Mouse (Mus musculus) adrenal gland, adult 18-20 months (tissue): ENCODE measurements around the gene Galntl6. TPM values are rescaled to one million over a fixed set of nuclear protein-coding genes. Genes with fewer than 3 reads are reported as not detected.

Experiments
- DNase-seq, 2 experiments: peaks; one replicate each; pipeline ENCODE4 v3.0.0; 2021 to 2022; ENCODE audit warnings: low spot score in 2 of 2
- total RNA-seq, 2 experiments: library from RNA; stranded (reverse); gene quantifications; 1 replicate in 1 of 2; 2 replicates in 1 of 2; pipeline ENCODE4 v1.2.3; 2021

Gene Galntl6
- total RNA-seq, 2 experiments from 2014 or later, result 0.51 TPM; not detected in 1

DNA sequence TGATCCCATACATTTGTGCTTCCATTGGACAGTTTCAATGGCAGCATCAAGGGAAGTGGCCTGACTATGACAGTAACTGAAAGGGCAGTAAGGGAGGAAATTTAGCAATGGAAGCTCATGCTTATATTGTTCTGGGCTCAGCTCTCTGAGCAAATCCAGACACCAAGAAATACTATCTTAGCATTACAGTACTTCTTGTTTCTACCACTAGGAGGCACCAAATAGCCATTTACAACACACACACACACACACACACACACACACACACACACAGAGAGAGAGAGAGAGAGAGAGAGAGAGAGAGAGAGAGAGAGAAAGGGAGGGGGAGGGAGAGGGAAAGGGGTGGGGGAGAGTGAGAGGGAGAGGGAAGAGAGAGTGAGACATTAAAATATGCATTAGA is 1023.6 kb downstream of the Galntl6 start:
- no peak for DNase-seq

DNA sequence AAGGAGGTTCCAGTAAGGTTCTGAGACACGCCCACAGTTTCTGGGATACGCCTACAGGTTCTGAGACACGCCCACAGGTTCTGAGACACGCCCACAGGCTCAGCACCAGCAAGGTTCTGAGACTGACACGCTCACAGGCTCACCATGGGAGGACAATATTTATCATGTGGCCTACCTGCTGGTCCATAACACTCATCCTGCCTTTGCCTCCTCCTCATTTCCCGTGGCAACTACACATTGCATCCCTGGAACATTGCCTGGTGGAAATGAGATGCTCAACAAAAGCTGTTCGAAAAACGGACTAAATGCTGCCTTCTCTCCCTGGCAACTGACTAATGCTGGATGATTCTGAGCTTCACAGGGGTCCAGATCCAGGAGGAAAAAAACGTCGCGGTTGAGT is 1033.0 kb downstream of the Galntl6 start:
- no peak for DNase-seq

DNA sequence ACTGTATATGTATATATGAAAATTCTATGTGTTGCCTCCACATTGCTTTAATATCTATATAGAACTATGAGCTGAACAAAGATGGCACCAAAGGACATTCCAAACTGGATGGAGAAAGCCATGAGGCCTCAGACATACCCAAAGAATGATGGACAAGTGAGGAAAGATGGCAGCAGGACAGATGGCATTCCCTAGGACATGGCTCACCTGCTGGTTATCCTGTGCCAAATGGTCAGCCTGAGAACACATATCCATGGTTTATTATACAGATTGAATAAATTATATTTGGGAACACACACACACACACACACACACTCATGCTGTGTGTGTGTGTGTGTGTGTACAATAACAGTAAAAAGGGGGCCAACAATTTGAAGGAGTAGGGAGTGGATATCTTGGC is 1063.4 kb downstream of the Galntl6 start:
- no peak for DNase-seq

DNA sequence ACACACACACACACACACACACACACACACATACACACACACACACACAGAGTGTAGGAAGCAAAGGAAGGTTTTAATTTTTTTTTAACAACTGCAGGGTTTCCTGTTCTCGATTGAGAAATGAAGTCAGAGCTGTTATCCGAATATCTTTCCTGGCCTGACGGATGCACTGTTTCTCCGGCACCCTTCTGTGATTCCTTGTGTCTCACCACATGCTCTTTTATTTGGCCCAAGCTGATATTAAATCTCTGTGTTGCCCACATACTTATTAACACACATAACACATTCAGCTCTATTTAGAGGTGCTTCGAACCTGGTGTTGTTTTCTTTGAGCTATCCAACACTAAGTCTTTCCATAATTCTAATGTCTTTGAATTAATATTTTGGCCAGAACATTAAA is 1069.0 kb downstream of the Galntl6 start:
- DNase-seq, result no peak

DNA sequence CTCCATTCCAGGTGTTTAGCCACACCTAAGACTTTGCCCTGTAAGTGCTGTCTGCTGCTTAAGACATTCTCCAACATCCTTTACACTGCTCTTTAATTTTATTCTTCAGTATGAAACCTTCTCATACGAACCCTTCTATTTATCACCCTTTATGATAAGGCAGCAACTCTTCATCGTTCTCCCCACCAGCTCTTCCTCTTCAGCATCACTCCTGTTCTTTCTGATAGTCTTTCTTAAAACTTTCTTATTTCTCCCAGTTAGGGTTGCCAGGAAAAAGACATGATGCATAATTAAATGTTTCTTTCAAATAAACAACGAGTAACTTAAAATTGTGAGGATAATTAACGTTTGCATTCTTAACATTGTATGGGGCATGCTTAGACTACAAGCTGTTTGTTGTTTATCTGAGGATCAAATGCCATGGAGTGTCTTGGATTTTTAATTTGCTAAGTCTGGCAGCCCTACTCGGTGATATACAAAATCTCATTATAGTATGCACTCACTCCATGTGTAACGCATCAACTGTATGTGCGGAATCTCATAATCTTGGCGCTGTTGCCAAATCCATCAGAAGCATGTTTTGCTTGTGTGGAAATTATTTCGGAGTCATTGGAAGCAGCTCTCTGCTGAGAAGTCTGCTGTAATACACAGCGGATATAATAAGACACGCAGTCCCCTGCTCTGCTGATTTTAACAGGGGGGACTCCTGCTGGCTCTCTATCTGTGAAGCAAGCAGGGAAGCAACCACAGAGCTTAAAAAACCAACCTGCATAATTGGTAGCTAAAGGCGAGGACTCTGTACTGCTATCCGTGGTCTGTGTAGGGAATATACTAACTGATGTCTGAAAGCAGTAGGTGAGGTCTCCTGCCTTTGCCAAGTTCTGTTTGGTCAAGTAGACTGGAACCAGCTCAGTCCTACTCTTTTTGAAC is 1069.7 kb downstream of the Galntl6 start:
- no peak for DNase-seq

DNA sequence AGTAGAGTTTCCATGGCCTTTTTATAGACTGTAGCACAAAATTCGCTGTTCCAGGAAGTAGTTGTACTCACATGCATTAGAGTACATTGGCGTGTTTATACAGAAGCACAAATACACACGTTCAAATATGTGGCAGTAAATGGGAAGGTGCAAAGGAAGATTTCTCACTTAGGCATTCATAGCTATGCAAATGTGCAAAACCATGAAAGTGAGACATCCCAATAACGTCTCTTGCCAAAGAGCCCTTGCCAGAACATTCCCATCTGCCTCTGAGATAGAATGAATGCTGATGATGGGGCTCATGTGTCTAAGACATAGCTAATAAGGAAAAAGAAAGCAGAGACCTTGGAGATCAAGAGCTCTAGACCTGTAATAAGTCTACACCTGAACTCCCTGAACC is 1071.0 kb downstream of the Galntl6 start:
- DNase-seq, result no peak

DNA sequence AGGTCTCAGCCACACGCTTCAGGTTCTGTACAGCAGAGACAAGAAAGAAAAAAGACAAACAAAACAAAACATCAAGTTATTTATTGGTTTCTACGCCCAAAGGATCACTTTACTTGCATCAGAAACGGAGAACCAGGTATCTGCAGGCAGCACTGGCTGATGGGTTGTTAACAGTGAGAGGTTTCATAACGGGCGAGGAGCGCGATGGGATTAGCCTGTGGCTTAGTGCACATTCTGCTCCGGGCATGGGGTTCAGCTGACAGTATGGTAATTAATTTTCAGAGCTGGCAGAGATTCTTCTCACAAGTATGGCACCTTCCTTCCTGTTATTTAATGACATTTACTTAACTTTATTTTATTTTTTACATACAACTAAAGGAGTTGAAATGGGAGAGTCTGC is 1075.1 kb downstream of the Galntl6 start:
- DNase-seq, result no peak

DNA sequence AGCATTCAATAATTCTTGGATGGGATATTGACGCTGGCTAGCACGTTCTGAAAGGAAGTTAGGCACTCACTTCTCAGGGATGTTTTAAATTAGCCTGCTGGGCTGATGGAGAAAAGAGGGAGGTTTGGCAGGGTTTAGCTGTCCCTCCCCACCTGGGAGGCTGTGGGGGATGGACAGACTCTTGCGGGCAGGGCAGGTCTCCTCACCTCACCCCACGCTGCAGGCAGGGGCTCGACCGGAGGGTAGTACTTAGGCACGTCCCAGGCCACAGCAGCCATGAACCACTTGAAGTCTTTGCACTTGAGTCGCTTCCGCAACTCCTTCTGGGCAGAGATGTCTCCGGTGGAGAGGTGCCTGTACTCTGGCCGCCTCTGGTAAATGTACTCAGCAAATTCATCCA is 1075.5 kb downstream of the Galntl6 start:
- DNase-seq, result no peak

DNA sequence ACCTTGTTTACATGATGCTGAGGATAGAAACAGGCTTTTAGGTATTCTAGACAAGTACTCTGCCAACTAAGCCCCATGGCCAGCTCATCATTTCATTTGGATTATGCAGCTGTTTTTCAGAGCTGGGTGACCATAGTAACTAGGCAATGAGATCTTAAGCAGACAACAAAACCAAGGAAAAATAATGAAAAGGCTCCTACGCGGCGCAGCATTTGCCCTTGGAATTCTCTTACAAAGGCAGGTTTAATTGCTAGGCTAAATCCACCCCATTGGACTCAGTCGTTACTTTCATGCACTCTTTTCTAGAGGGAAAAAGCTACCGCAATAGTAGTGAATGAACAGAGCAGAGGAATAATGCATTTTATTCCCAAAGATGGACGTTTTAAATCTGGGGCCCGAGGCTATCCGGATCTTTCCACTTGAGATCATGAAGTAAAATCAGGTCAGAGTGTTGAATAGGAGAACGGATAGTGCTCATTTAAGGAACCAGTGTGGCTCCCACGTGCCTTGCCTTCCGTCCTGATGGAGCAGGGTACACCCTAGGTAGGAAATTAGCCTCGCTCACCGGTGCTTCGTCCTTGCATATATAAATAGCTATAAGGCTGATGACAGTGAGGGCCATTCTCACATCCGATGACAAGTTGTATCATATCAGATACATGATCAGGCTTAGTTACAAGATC is 1076.1 kb downstream of the Galntl6 start:
- DNase-seq, result no peak

DNA sequence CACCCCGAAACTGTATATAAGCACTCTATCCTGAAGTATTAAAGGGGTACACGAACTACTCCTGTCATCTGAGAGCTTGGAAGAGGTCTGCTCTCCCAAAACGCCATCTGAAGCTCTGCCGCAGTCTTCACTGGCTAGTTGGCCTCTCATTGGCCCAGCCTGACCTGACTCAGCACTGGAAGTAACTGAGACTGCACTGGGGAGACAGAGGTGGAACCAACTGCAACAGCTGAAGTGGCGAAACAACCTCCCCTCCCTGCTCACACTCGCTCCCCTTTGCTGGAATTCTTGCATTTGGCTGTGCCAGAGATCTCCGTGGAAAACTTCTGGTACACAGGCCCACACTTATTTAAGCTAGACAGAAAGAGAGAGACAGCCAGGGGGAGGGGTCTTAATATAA is 1089.3 kb downstream of the Galntl6 start:
- DNase-seq, result no peak

DNA sequence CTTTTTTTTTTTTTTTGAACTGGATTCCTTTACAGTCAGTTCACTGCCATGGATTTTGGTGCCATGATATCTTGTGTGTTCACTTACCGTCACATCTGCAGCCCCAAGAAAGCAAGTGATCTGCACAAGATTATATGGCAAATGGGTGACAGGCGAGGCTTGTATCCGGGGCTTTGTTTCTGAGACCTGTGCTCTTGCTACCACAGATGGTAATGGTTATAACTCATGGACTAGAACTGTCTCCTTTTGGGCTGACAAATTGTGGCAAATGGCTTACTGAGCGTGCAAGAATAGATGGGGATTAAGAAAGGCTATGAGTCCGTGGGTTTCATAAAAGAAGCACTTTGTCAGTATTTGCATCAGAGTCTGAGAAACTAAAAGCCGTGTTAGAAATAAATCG is 1096.4 kb downstream of the Galntl6 start:
- no peak for DNase-seq

DNA sequence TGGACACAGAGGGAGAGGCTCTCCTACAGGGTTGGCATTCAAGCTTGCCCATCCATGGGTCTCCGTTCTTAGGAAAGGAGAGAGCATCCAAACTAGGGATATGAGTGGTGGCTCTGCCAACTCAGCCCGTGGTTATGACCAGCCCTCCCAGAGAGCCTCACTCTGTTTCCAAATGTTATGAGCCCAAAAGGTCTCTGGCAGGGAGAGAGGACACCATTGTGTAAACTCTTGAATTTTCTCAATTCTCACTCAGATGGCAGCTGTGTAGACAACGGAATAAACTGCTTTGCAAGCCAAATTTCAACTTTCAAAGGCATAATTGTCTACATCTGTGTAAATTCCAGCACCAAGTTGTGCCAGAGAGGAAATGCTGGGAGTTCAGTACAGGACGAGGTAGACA is 1105.4 kb downstream of the Galntl6 start:
- DNase-seq, result no peak

DNA sequence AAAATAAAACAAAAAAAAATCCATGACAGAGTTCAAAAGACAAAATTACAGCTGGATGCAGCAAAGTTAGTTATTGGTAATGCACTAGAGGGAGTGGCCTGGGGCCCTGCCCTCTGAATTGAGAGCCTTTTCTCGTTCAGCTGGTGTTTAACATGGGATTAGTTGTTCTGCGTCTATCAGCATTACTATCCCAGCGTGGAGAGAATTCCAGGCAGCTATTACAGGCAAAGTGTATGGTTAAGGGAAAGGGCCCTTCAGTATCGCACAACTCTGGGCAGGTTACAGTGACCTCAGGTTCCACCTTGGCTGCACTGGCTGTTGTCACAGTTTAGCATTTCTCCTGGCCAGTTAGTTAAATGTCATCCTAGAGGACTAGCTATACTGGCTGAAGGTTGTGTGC is 1107.3 kb downstream of the Galntl6 start:
- no peak for DNase-seq

DNA sequence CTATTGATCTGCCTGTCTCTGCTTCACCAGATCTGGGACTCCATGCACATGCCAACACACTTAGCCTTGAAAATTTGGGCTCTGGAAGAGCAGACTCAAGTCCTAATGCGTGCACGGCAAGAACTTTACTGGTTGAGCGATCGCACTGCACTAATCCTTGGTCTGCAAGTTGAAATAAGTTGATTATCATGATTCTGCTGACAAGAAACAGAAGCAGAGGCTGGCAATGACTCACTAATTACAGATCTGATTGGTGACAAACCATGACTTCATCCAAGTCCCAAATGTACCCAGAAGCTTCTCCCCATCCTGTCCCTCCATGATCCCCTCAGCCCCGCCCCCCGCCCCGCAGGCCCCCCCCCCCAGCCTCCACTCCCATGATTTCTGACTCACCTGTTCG is 1108.6 kb downstream of the Galntl6 start:
- DNase-seq, result no peak

DNA sequence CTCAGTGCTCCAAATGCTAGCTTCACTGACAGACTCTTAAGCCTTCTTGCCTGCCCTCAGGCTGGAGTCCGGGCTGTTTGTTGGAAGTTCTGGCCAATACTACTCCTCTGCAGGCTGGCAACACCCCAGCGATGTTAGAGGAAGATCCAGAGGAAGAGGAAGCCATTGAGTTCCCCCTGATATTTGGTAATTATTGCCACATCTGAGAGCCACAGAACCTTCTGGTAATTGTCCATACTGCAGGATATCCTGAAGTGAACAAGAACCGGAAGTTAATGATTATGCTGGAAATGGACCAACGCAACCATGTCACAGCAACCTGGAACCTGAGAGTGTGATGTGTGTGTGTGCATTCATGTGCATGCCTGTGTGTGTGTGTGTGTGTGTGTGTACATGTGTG is 1111.2 kb downstream of the Galntl6 start:
- DNase-seq, result no peak

DNA sequence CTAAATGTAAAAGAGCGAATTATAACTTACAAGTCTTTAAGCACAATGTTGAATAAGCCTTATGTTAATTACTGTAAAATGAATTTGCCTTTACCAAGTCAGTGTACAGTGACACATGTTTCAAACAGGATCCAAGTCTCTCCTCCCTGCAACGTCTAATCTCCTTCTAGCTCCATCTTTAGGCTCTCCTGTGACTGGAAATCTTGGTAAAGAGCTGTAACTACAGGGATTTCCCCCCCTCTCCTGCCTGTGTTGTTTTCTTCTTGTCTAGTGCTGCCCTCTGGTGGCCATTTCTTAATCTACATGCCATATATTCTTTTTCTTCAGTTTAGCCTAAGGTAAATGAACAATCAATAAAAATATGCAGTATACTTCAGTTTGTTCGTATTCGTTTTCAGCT is 1112.1 kb downstream of the Galntl6 start:
- peak; percentile 56 to 73 for DNase-seq

DNA sequence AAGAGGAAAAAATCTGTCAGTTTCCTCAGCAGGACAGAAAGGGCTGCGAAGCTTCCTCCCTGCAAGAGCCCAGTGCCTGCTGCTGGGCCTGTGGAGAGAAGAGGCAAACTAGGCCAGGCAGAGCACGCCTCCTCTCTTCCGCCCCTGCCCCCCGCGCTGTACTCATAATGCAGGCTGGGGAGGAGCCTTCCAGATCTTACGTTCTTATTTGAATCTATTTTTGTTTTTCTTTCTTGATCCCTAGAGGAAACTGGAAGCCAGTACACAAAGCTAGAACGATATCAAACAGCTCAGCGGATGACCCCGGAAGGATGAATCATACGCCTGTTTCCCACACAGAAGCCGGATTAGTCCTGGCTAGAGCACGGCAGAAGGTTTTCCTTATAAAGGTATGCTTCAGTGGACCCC is 1112.6 kb downstream of the Galntl6 start:
- DNase-seq, result peak; percentile 34 to 42

DNA sequence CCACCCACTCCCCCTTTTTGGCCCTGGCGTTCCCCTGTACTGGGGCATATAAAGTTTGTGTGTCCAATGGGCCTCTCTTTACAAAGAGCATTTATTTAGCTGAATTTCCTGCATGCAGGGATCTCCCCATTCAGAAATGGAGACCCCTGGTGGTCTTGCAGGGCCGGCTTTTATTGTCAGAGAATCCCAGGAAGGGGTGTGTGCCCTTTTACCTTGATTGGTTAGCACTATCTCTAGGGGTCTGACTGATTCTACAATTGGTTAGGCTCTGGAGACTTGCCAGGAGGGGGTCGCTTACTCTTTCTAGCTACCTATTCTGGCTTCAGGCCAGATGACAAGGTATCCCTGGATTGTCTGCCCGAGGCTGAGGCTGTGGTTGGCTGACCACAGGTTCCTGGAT is 1119.0 kb downstream of the Galntl6 start:
- no peak for DNase-seq

DNA sequence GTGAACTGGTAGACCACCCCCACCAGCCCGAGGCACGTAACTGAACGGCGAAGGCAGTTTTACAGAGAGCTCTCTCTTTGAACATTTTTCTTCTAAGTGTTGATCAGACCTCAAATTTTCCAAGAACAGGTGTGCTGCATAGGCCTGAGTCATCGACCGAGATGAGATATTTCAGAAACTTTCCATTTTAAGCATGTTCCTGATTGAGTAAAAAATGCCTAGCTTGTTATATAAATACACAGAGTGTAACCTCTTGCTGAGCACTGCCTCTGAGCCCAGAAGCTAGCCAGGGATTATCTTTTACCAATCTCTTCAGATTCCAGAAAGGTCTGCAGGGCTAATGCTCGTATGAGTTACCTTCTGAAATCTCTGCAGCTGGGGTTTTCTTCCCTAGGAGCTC is 1120.2 kb downstream of the Galntl6 start:
- no peak for DNase-seq

DNA sequence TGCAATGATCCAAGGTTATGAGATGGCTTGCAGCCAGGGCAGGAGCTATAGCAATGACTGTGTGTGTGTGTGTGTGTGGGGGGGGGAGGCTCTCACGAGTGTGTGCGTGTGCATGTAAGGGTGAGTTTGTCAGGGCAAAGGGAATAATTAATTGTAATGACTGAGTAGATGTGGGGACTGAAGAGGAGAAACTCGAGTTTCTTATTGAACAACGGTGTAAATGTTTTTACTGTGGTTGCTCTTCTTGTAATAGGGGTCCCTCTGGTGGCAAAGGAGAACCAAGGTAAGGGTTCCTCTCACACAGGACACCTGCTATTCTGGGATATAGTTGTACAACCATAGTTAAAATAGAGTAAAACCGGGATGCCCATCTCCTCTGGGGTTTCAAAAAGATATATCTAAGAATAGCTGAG is 1121.1 kb downstream of the Galntl6 start:
- DNase-seq, result no peak

DNA sequence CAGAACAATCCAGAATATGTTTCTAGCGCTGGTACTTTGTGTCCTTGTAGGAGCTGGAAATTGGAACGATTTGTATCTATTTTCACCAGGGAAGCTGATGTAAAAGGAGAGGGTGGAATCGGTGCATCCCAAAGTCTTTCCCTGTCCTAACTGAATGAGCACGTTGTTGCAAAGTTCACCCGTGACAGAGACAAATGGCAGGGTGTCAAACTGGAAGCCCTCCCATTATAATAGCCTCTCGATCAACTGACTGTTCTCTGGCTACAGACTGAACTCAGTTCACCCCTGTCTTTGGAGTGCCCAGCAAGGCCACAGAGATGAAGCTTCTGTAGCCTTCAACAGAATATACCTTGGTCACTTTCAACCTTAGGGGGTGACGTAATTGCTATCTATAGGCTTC is 1132.9 kb downstream of the Galntl6 start:
- DNase-seq, result no peak

DNA sequence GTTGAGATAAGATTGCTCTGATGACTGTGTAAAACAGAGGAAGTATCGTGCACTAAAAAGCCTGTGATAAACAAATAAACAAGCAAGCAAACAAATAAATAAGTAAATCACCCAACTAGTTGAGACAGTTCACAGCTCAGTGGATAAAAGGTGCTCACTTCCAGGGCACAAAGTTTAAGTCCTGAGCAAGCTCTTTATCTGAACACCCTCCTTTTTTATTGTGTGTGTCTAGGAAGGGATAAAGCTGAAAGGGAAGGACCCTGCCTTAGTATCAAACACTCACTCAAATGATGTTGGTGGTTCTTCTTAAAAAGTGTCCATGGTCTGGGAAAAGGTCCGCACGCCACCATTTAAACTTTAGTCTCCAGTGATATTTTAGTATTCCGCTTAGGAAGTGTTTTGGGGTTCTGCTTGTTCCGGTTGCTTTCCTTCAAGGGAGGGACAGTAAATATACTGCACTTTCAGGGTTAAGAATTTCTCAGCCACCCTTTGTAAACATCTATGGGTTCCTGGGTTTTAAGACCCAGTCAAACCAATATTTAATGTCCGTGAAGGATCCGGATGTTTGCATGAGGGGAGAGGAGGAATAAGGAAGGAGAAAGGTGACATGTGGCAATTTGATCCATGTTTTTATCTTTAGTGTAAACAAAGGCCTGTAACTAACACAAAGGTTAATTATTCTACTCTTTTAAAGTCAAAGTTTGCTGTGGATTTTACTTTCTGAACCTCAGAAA is 1134.3 kb downstream of the Galntl6 start:
- DNase-seq, result no peak
